Mouse (Mus musculus): ENCODE results near the gene Tent4a.

DNA sequence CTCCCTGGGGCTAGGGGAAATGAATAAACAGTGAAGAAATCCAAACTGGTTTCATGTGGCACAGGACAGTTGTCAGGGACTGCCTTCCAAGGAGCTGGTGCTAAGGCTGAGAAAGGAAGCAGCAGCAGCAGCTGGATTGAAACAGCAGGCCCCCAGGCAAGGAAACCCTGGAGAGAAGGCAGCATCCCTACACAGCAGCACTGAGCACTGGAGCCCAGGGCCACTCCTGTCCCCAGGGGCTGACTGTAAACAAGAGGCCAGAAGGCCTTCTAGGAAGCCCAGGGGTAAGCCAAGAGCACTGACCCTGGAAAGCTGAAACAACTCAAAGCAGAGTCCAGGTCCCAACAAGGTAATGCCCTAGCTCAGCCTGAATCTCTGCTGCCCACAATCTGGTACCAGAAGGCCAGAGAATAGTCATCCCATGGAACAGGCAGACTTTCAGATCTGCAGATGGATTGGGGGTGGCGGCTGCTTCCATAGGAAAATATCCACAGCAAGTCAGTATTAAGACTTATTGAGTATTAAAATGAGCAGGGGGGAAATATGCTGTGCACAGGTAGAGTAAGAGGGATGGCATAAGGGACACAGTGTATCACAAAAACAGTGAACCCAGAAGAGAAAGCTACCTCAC is 12.1 kb downstream of the Tent4a start:
- TF ChIP-seq POLR2A (IDR thresholded peaks at IDR 0.05; ENCODE audit: borderline replicate concordance, insufficient read depth, low read length) (no peak), CTCF (IDR thresholded peaks at IDR 0.05; ENCODE audit: borderline replicate concordance, insufficient read depth, low read depth, low read length) (no peak)

Data from cerebellum, adult 2 months (tissue).